Mouse (Mus musculus) ovary, postnatal 10 days (tissue): ENCODE results near the gene Cbfa2t2.

Source experiments
- DNase-seq: peaks from one replicate; pipeline ENCODE4 v3.0.0; 2022; ENCODE audit warnings: low spot score

Cbfa2t2 gene

DNA sequence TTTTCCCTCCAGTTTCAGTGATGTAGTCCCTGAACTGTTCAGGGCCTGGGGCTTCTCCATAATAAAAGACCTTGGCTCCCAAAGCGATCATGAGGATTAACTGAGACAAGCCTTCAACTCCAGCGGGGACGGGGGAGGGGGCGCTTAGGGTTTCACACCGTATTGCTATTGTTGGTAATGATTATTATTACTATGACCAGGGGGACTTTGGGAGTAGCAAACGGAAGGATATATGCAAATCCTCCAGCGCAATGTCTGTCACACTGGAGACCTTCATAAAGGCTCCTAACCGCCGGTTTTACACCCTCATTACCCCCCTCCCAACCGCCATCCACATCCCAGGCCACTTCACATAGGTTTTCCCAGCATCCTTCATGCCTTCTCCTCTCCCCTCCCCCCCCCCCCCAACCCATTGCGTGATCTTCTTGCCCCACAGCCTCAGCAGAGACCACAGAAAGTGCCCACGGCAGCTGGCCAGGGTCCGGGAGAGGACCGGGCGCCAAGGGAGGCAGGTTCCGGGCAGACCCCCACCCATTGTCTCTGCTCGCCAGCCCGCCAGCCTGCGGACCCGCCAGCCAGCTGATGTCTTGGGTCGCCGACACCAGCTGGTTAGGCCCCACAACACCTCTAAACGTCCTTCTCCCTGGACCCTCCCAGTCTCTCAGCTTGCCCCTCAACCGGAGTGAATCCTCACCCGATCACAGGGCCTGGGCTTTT is 9.9 kb upstream of the Cbfa2t2 start:
- no peak for DNase-seq

DNA sequence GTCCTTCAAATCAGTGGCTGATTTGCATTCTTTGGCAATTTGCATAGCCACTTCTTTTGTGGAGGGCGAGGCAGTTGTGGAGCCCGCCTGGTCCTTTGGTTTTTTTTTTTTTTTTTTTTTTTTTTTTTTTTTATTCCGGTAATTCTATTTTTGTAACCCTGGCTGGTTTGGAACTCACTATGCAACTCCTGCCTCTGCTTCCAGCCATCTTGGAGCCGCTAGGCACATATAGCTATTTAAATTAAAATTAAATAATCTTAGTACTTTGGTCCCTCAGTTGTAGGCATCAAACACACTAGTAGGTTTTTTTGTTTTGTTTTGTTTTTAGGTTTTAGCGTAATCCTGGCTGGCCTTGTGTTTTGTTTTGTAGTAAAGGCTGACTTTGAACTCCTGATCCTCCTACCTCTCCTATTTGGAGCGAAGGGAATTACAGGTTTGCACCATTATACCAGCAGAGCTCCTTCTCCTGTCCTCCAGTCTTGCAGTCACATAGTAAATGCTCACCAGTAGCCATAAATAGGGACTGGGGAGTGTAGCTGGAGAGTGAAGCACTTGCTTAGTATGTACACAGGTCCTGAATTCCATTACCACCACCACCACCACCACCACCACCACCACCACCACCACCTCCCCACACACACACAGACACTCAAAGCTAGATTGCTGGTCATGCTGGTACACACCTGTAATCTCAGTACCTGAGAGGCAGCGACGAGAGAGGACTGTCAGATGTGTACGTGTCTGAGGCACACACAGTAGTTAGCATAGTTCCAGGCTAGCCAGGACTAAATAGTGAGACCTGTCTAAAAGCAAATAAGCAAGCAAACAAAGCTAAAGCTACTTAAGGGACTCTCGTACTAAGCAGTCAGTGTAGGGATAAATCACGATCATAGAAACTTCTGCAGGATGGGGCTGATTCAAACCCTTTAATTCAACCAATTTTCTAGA is 9.1 kb upstream of the Cbfa2t2 start:
- no peak for DNase-seq

DNA sequence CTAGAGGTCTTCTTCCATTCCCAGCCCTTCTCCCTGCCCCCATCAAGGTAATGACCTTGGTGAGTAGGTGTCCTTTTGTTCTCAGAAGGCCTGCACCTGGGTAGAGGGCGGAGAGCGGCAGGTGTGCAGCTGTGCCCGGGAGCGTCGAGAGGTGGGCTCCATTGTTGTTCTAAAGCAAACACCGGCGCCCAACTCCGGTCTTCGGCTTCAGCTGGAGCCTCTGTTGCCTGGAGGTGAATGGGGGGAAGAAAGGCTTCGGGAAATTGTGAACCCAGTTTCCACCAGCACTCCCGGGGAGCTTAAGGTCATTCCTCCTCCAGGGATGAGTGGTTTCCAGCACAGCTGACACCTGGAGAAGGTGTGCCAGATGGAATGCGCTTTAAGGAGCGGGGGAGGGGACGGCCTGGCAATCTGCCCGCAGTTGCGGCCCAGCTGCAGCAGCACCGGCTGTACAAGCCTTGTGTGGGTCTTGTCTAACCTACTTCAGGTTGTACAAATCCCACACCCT is 8.4 kb upstream of the Cbfa2t2 start:
- DNase-seq: no peak

GRCm38 (mm10) chr2:154430566-154430965 is 5.7 kb upstream of the Cbfa2t2 start:
- no peak for DNase-seq

GRCm38 (mm10) chr2:154432696-154433095 is 3.6 kb upstream of the Cbfa2t2 start:
- no peak for DNase-seq

- DNase-seq: no peak
These were observed 2.9 kb upstream of the Cbfa2t2 start for GRCm38 (mm10) chr2:154433391-154433790.

GRCm38 (mm10) chr2:154434690-154435089 is 1.6 kb upstream of the Cbfa2t2 start:
- no peak for DNase-seq

GRCm38 (mm10) chr2:154436076-154436457 is 214 bp upstream of the Cbfa2t2 start:
- DNase-seq: peak; percentile 77

DNA sequence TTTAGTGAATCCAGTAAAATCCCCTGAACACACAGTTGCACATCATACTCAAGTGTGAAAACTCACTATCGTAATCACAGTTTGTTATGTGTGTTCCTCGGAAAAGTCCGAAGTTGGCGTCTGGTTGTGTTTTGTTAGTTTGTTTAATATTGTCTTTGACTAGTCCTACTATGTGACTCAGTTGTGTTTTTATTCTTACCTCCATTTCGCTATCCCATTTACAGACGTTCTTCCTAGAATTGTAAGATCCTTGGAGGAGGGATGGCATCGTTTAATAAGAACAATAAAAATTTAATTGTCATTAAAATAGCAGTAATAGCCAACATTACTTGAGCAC is 878 bp downstream of the Cbfa2t2 start:
- no peak for DNase-seq

DNA sequence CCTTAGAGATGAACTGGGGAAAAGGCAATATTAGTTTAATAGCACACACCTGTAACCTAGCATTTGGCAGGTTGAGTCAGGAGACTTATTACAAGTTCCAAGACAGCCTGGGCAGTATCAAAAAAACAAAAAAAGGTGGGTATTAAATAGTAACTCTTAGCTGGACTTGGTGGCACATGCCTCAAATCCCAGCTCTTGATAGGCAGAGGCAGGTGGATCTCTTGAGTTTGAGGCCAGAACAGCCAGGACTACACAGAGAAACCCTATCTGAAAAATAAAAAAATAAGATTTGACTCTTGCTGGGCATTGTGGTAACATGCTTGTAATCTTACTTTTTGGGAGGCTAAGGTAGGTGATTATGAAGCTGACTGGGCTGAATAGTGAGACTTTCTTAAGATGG is 4.2 kb downstream of the Cbfa2t2 start:
- no peak for DNase-seq

DNA sequence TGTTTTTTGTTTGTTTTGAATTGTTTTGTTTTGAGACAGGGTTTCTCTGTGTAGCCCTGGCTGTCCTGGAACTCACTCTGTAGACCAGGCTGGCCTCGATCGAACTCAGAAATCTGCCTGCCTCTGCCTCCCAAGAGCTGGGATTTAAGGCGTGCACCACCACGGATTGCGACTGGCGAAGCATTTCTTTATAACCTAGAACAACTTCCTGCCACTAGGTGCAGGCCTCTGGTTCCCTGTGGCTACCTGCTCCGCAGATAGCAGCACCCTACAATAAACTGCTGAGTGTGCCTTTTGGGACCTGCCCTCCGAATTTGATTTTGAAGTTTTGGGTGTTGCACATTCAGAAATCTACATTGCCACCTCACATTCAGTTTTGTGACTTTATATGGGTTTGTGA is 11.5 kb downstream of the Cbfa2t2 start:
- DNase-seq: no peak

DNA sequence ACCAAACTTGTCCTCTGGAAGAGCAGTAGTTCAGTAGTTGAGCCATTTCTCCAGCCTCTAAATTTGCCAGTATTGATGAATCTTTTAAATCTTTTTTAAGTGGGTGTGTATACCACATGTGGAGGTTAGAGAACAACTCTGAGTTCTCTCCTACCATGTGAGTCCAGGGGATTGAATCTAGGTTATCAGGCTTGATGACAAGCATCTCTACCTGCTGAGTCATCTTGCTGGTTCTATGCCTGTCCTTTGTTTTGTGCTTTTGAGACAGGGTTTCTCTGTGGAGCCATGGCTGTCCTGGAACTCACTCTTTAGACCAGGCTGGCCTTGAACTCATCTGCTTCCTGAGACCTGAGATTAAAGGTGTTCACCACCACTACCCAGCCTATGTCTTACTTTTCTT is 12.4 kb downstream of the Cbfa2t2 start:
- DNase-seq: no peak

GRCm38 (mm10) chr2:154452951-154453350 is 16.7 kb downstream of the Cbfa2t2 start:
- DNase-seq: no peak

GRCm38 (mm10) chr2:154454099-154454498 is 17.8 kb downstream of the Cbfa2t2 start:
- DNase-seq: no peak

- DNase-seq: no peak
These were observed 18.3 kb downstream of the Cbfa2t2 start for GRCm38 (mm10) chr2:154454605-154455004.

DNA sequence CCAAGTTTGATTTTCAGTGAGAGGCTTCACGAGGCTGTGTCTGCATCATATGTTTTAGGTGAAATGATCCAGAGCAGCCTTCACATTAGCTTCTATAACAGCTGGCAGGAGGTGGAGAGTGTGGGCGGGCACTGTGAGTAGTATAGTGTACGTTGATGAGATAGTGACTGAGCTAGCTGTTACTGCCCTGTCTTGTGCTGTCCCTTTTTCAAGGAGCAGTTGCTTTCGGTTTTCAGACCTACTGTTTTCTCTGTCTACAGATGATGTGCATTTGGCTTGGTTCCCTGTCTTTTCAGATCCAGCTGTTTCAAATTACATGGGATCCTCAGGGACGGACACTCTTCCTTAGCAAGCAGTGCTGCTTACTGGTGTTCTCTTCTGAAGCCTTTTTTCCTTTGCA is 19.5 kb downstream of the Cbfa2t2 start:
- no peak for DNase-seq

DNA sequence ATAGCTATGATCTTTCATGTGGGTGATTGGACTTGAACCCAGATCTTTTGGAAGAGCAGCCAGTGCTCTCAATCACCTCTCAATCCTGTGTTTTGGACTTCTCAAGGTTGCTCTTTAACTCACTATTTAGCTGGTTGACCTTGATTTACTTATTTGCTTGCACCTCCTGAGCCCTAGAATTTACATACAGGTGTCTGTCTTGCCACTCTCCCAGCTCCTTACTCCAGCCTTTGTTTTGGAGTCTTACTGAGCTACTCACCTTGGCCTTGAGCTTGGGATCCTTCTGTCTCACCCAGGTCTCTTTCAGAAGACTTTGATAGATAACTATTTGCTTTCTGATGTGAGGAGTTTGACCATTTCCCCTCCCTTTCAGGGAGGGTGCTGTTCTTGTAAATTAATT is 20.3 kb downstream of the Cbfa2t2 start:
- no peak for DNase-seq

- no peak for DNase-seq
These were observed 23.0 kb downstream of the Cbfa2t2 start for GRCm38 (mm10) chr2:154459262-154459661.

- no peak for DNase-seq
These were observed 23.6 kb downstream of the Cbfa2t2 start for GRCm38 (mm10) chr2:154459851-154460250.

DNA sequence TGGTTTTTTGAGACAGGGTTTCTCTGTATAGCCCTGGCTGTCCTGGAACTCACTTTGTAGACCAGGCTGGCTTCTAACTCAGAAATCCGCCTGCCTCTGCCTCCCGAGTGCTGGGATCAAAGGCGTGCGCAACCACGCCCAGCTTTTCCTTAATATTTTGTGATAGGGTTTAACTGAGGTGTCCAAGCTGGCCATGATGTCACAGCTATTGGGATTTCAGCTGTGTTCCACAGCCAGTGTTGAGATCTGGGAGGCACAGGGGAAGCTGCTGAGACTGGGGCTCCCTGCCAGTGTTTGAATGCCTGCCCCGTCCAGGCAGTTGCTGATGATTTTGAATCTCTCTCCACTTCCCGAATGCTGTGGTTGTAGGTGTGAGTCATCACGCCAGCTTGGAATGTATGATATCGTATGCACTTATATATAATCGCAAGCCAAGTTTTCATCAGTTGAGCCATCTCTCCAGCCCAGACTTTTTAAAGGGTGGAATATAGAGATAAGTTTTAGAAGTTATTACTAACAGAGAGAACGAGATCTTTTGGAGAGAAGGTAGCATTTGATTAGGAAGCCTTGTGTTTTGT is 27.4 kb downstream of the Cbfa2t2 start:
- DNase-seq: no peak

DNA sequence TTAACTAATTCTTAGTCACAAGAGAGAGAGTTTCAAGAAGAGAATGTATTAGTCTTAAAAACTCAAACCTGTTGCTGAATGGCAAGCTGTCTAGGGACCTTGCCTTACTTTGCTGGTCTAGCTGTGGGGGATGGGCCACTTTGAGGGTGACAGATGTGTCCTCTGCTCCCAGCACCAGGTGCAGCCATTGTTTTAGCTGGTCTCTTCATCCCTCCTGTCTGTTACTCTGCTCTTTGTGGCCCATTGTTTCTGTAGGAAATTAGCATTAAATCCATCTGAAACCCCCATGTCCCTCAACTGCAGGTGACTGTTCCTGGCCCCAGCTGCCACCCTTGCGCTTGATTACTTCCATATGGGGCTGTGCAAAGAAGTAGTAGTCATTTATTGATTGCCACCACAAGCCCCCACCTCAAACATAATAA is 29.6 kb downstream of the Cbfa2t2 start:
- no peak for DNase-seq

DNA sequence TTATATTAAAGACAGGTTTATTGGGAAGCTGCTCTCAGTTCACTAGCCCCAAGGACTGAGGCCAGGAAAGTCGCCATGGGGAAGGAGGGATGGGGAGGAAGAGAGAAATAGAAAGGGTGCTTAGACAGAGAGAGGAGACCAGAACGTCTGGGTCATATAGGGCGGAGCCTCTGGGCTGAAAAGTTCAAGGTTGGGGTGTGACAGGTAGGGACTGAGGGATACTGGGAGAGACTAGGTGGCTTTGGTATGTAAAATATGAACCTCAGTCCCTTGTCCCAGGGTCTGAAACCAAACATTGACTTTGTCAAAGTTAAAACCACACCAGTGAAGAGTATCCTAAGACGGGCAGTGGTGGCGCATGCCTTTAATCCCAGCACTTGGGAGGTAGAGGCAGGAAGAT is 30.9 kb downstream of the Cbfa2t2 start:
- no peak for DNase-seq
